Mouse (Mus musculus) C2C12 (cell line): ENCODE results near the gene Sun3. TPM values are rescaled to one million over a fixed set of nuclear protein-coding genes. Genes with fewer than 3 reads are reported as not detected.

ENCODE experiments used
- H3K27me3 ChIP-seq: one replicate; pipeline ENCODE4 v1.6.1; 2011; ENCODE audit not compliant: control insufficient read depth, insufficient read depth, insufficient read length
- H3K36me3 ChIP-seq: one replicate; pipeline ENCODE4 v1.6.1; 2011; ENCODE audit not compliant: control insufficient read depth, insufficient read depth
- H3K4me3 ChIP-seq: one replicate; pipeline ENCODE4 v1.5.1; 2011; ENCODE audit warnings: mild to moderate bottlenecking, control low read depth; ENCODE audit not compliant: poor library complexity, insufficient read depth, severe bottlenecking
- H3K79me2 ChIP-seq: one replicate; pipeline ENCODE4 v1.6.1; 2011; ENCODE audit not compliant: control insufficient read depth, insufficient read depth
- H3K79me3 ChIP-seq: one replicate; pipeline ENCODE4 v1.6.1; 2011; ENCODE audit warnings: low read depth, control low read depth
- H3ac ChIP-seq: one replicate; pipeline ENCODE3; 2011; ENCODE audit warnings: low read depth; ENCODE audit not compliant: control insufficient read depth, insufficient read length
- CEBPB ChIP-seq: IDR thresholded peaks from one replicate; pipeline ENCODE4 v1.6.1; 2011; ENCODE audit warnings: low read depth, mild to moderate bottlenecking, control low read depth, moderate library complexity
- CTCF ChIP-seq: IDR thresholded peaks from one replicate; pipeline ENCODE4 v1.5.1; 2011; ENCODE audit not compliant: control insufficient read depth, insufficient read depth, insufficient read length
- FOSL1 ChIP-seq: IDR thresholded peaks from one replicate; pipeline ENCODE4 v1.8.0; 2011; ENCODE audit warnings: mild to moderate bottlenecking, low read length; ENCODE audit not compliant: poor library complexity, insufficient read depth, severe bottlenecking
- MAX ChIP-seq: IDR thresholded peaks from one replicate; pipeline ENCODE4 v1.6.1; 2011; ENCODE audit warnings: mild to moderate bottlenecking, control low read depth
- MYOD1 ChIP-seq: IDR thresholded peaks from one replicate; pipeline ENCODE4 v1.6.1; 2011; ENCODE audit warnings: low read depth; ENCODE audit not compliant: control insufficient read depth, insufficient read length
- MYOG ChIP-seq: IDR thresholded peaks from one replicate; pipeline ENCODE4 v1.6.1; 2011; ENCODE audit not compliant: control insufficient read depth, insufficient read length; ENCODE audit errors: extremely low read depth
- USF1 ChIP-seq: IDR thresholded peaks from one replicate; pipeline ENCODE4 v1.6.1; 2011; ENCODE audit warnings: low read depth, mild to moderate bottlenecking, control low read depth, moderate library complexity
- polyA plus RNA-seq: library from polyadenylated mRNA; unstranded; fragments of >200 nt; fragmentation: generic; extraction: Trizol; gene quantifications from one replicate; pipeline ENCODE4 v1.2.1, GENCODE M21; 2012; ENCODE audit warnings: missing spikeins

Sun3 gene
- polyA plus RNA-seq, 1 experiment = not detected

- no peak for TF ChIP-seq MAX
- no peak for TF ChIP-seq MYOG
- no peak for TF ChIP-seq USF1
- no peak for TF ChIP-seq MYOD1
- TF ChIP-seq CEBPB = no peak
- TF ChIP-seq FOSL1 = no peak
- TF ChIP-seq CTCF = no peak
- no peak overlapping the region for H3K4me3 ChIP-seq
- no peaks in the 10 kb centered on the region for H3K79me3 ChIP-seq
- peaks cover 50% of the 10 kb centered on the region for H3K27me3 ChIP-seq
- H3K36me3 ChIP-seq = no peaks in the 10 kb centered on the region
- no peak overlapping the region for H3ac ChIP-seq
- no peaks in the 10 kb centered on the region for H3K79me2 ChIP-seq
These were observed 70.6 kb downstream of the Sun3 start for GRCm38 (mm10) chr11:8978154-8978553.

GRCm38 (mm10) chr11:8973166-8973565, 75.6 kb downstream of the Sun3 start, which contains the start of gene Pkd1l1:
TSS of gene Pkd1l1 (minus strand) at chr11:8973266.
- no peaks in the 10 kb centered on the region for H3K36me3 ChIP-seq
- peaks cover 33% of the 10 kb centered on the region for H3K27me3 ChIP-seq
- no peaks in the 10 kb centered on the region for H3K79me2 ChIP-seq
- no peak within 1 kb of the TSS for H3ac ChIP-seq
- TF ChIP-seq MYOG (no peak), CEBPB (no peak), CTCF (no peak), MYOD1 (no peak), USF1 (no peak), MAX (no peak)
- no peaks in the 10 kb centered on the region for H3K79me3 ChIP-seq
- H3K4me3 ChIP-seq = no peak within 1 kb of the TSS

GRCm38 (mm10) chr11:8972093-8972492, 76.7 kb downstream of the Sun3 start:
- Histone ChIP-seq H3K36me3 (no peaks in the 10 kb centered on the region), H3K79me3 (no peaks in the 10 kb centered on the region), H3K4me3 (no peak overlapping the region), H3K27me3 (peaks cover 25% of the 10 kb centered on the region), H3ac (no peak overlapping the region), H3K79me2 (no peaks in the 10 kb centered on the region)
- TF ChIP-seq CTCF (no peak), CEBPB (no peak)

- no peaks in the 10 kb centered on the region for H3K36me3 ChIP-seq
- H3K4me3 ChIP-seq = no peak overlapping the region
- H3ac ChIP-seq = no peak overlapping the region
- no peaks in the 10 kb centered on the region for H3K79me2 ChIP-seq
- H3K79me3 ChIP-seq = no peaks in the 10 kb centered on the region
- H3K27me3 ChIP-seq = peaks cover 25% of the 10 kb centered on the region
- TF ChIP-seq MAX = no peak
These were observed 78.3 kb downstream of the Sun3 start for GRCm38 (mm10) chr11:8970509-8970908.

- H3K36me3 ChIP-seq = no peaks in the 10 kb centered on the region
- H3K79me3 ChIP-seq = no peaks in the 10 kb centered on the region
- H3K79me2 ChIP-seq = no peaks in the 10 kb centered on the region
- no peak overlapping the region for H3K4me3 ChIP-seq
- H3K27me3 ChIP-seq = peaks cover 9% of the 10 kb centered on the region
- TF ChIP-seq CTCF (no peak), MYOD1 (no peak), USF1 (no peak), FOSL1 (no peak), MAX (no peak), CEBPB (no peak), MYOG (no peak)
- H3ac ChIP-seq = no peak overlapping the region
These were observed 80.7 kb downstream of the Sun3 start for GRCm38 (mm10) chr11:8968094-8968493.

Other genes starting within 250 kb of the Sun3 start
- 0.04 TPM for gene Pkd1l1, start 75.7 kb downstream of the Sun3 start, polyA plus RNA-seq
- gene Hus1, start 37.8 kb downstream of the Sun3 start, polyA plus RNA-seq = 6.9 TPM
- not detected for gene Gm11992, start 397 bp downstream of the Sun3 start, polyA plus RNA-seq
- gene Upp1, start 69.1 kb upstream of the Sun3 start, polyA plus RNA-seq = 10.8 TPM
- 0.04 TPM for gene Abca13, start 143.0 kb upstream of the Sun3 start, polyA plus RNA-seq